Mouse (Mus musculus) c-Kit-positive CD71-positive TER-119-negative erythroid progenitor cells, embryonic 14.5 days (primary cell): ENCODE measurements at regions not wholly inside any gene's neighbourhood (a gene's known extent, or its start where the extent isn't known, plus 50 kb on each side); places are given as distances from the start of the nearest gene placed in this dataset.

ENCODE experiments used
- DNase-seq: peaks from one replicate; pipeline ENCODE4 v3.0.0-alpha.2; 2013; ENCODE audit warnings: low read depth

DNA sequence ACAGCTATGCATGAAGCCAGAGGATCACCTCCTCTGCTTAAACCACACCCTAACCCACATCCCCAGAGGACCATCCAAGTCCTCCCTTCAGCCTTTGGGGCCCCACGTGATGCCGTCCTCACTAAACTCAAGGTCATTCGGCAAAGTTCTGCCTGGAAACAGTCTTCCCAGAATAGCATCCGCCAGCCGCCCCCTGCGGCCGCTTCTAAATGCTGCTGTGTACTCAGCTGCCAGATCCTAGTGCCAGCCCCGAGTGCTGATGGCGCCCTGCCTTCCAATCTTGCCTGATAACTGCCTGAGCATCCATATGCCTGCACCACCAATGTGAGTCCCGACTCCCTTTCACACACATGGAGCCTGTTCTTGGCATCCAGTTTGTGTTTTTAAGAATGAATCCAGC is 247.9 kb upstream of the Sulf2 start:
- no peak for DNase-seq

GRCm38 (mm10) chr2:166401860-166402259 is 246.4 kb upstream of the Sulf2 start:
- DNase-seq: no peak

- no peak for DNase-seq
Observed at GRCm38 (mm10) chr2:166400304-166400703, 244.8 kb upstream of the Sulf2 start.

DNA sequence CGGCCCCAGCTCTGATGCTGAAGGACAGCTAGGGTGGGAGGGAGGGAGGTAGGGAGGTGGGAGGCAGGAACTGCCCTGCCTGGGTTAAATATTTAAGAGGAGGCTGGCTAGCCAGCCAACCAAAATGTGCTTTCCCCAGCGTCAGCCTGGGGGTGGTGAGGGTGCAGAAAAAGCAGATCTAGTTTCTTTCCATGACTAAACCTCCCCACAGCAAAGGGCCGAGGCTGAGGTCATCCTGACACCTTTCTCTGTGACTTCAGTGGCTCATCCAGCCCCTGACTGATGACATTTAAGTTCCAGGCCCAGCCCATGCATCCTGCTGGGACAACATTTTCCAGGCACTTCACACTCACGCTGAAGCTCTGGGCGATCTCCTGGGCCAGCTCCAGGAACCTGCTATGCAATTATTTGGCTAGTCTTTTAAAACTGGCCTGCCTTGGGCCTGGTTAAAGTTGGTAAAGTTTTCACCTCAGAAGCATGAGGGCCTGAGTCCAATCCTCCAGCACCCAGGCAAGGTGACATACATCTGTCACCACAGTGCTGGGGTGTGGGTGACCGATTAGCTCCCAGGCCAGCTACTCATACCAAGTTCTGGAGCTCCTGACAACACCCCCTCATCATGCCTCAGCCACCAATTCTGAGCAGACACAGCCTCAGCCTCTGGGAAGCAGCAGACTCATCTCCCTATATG is 243.8 kb upstream of the Sulf2 start:
- DNase-seq: no peak

GRCm38 (mm10) chr2:166398774-166399139 is 243.3 kb upstream of the Sulf2 start:
- no peak for DNase-seq

DNA sequence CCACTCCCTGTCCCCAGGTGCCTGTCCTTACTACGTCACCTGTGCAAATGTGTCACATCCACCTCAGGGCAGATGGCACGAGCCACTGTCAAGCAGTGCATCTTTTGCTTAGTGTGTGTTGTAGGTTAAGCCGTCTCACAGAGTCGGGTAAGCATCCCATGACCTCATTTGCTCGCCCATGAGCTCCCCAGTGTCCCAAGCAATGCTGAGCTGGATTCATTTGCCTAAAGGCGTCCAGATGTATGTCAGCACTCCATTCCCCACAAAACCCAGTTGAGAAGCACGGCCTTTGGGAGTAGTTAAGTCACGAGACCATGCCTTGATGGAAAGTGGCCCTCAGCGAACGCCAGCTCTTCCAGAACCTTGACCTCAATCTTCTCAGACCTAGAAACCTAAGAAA is 242.7 kb upstream of the Sulf2 start:
- DNase-seq: no peak

DNA sequence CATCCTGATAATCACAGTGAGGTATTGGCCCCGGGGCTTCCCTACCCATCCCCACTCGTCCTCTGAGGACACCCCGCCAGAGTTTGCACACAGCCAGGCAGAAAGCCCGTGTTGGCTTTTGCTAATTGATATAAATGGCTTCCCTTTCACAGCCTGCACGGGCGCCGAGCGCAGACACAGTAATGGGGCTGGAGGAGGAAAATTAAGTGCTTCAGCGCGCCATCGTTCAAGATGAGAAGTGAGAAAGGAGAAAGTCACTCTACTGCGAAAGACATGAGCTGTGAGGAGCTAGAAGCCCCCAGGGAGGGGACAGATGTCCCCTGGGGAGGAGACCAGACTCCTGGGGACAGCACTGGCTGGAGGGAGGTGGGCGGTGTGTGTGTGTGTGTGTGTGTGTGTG is 239.2 kb upstream of the Sulf2 start:
- no peak for DNase-seq

- DNase-seq: no peak
Observed at GRCm38 (mm10) chr2:166391176-166391575, 235.7 kb upstream of the Sulf2 start.

DNA sequence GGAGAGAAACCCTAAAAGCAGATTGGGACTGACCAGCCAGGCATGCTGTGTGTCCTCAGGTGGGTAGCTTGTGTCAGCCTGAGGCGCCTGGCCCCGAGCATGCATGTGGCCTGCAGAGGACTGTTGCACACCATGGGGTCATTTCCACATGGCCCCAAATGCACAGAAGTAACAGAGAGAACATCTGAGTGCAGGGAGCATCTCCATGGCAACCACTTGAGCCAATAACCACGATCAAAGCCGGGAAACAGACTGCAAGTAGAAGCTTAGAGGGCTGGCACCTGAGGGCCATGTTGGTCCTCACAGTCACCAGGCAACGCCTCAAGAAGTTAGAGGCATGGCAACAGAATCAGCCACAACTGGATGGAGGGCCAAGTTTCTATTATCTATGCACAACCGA is 232.6 kb upstream of the Sulf2 start:
- no peak for DNase-seq

DNA sequence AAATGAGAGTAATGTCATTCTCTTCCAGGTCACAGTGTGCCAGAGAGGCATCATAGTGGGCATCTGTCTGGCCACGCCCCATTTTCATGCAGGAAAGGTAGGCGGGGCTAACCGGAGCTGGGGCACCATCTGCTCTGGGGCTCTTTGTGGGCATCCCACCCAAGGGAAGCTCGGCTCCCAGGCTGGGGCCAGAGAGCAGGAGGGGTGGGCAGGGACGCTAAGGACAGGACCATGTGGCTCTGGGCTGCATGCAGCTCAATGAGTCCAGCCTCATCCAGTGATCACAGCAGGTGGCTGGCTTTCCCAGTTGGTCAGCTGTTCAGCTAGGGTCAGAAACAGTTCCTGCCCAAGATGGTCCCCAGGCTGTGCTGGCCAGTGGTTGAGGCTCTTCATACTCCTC is 231.4 kb upstream of the Sulf2 start:
- DNase-seq: no peak

- DNase-seq: no peak
Observed at GRCm38 (mm10) chr2:166384583-166384982, 229.1 kb upstream of the Sulf2 start.

- no peak for DNase-seq
Observed at GRCm38 (mm10) chr2:166383356-166383755, 227.9 kb upstream of the Sulf2 start.

DNA sequence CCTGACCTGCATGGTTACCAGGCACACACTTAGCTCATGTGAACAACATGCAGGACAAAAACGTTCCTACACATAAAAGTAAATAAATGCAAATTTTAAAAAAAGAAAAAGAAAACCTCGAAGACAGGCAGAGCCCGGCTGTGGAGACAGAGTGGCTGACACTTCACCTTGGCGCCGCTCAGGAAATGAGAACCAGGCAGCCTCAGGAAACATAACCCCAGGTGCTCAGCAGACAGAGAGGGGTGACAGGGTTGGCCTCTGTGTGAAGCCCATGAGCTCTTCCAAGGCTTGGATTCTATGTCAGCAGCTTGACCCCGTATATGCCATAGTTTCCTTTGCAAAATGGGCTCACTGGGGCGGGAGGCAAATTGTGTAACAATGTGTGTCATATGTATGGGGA is 226.7 kb upstream of the Sulf2 start:
- no peak for DNase-seq

DNA sequence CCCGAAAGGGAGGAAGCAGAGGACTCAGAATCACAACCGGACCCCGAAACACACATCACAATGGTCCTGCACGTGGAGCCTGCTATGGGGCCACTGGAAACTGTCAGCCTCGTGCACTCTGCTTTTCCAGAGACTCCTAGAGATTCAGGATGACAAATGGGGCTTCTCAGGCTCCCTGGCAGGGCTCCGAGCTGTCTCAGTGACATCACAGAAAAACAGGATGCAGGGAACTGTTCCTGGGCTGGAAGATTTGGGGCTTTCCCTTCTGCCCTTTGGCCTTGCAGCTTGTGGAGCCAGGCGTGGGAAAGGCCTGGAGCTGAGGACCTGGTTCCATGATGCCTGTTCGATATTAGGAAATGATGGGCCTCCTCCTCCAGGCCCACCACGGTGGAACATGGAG is 225.4 kb upstream of the Sulf2 start:
- no peak for DNase-seq

GRCm38 (mm10) chr2:166378325-166378724 is 222.9 kb upstream of the Sulf2 start:
- no peak for DNase-seq

DNA sequence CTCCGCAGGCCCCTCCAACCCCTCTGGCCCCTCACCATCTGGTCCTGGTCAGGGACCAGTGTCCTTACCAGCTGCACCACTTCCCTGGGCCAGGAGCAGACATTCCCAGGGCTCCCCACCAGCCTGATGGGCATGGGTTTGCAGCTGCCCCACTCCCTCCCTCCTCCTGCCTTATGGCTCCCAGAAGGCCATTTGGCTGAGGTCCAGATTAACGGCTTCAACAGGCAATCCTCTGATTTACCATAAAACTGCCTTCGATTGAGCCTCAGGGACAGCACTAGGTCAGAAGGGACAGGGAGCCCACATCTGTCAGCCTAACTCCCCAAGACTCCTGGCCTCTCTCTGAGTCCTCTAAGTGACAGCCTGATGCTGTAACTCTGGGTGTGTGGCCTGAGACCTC is 221.9 kb upstream of the Sulf2 start:
- DNase-seq: no peak

DNA sequence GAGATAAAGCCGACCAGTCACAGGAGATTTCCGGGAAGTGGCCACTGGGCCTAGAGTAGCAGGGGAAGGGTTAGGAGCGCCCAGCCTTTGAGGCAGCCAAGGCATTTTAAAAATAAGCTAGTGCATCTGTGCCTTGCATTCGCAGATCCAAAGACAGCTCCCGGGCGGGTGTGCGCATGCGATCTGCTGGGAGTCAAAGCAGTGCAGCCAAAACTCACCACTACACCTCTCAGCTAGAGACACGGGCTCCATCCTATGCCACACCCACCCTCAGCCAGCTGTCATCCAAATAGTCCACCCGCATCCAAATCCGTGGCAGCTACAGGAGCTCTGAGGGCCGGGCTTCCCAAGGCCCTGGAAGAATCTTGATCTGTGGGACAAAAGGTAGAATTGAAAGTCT is 220.2 kb upstream of the Sulf2 start:
- DNase-seq: no peak

GRCm38 (mm10) chr2:166370776-166371175 is 215.3 kb upstream of the Sulf2 start:
- DNase-seq: no peak

GRCm38 (mm10) chr2:166361645-166362044 is 206.2 kb upstream of the Sulf2 start:
- DNase-seq: no peak

DNA sequence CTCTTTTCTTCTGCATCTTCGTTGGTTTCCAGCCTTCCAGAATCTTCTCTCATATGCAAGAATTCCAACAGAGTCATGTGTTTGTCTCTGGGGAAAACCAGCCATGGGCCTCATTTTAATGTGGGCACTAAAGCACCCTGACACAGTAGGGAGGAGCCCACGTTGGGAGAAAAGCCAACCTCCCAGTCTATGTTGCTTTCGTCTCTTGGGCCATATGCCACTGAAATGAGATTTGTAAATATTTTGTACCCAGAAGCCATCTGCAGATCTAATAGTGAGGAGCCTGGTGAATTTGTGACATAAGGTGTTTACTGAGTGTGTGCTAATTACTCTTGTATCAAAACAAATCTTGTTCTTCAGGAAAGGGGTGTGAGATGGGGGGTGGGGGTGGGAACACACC is 205.3 kb upstream of the Sulf2 start:
- no peak for DNase-seq

GRCm38 (mm10) chr2:166359995-166360394 is 204.5 kb upstream of the Sulf2 start:
- no peak for DNase-seq

DNA sequence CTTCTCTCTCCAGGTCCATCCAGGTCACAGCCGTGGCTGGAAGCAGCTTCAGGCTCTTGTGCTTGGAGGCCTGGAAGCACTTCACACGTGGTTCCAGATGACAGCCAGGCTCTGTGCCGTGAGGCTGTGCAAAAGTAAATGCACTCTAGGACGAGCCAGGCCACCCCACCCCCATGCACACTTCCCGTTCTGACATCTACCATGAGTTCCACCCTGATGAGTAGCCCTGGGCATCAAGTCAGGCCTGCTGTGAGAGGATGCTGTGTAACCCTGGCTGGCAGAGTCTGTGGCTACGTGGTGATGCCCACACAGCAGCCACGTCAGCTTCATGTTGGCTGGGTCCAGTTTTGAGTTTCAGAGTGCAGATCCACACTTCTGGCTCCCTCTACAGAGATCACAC is 202.4 kb upstream of the Sulf2 start:
- no peak for DNase-seq

DNA sequence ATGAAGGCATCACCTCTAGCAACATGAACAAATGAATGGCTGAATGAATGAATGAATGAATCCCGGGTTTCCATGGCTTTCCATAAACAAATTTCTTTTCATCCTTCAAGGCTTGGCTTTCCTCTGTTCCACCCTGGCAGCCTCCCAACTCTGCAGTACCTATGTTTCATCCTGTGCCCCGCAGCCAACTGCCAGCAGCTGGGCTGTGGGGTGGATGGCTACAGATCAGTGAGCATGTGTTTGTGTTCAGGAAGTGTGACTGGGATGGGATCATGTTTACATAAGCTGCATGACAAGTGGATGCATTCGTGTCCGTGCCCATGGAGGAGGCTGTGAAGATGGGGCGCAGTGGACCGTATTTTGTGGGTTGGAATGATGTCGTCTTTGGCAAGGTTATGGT is 200.5 kb upstream of the Sulf2 start:
- no peak for DNase-seq

GRCm38 (mm10) chr2:166355446-166355845 is 200.0 kb upstream of the Sulf2 start:
- DNase-seq: no peak

GRCm38 (mm10) chr2:166354391-166354790 is 198.9 kb upstream of the Sulf2 start:
- DNase-seq: no peak
